Mouse (Mus musculus): ENCODE results near the gene Gpr139. TPM values are rescaled to one million over a fixed set of nuclear protein-coding genes. Genes with fewer than 3 reads are reported as not detected.

Gene Gpr139
- not detected for total RNA-seq (2021)
- long read RNA-seq, experiment 1 = 0 reads
- long read RNA-seq, experiment 2 = 0 reads

- DNase-seq (ENCODE audit: low spot score in 2 of 2) = peak in 1 of 2 experiments; percentile 9
Observed at GRCm38 (mm10) chr7:119184341-119185143, at the start of gene Gpr139. Gpr139 (minus strand) TSS chr7:119184603.

GRCm38 (mm10) chr7:119230971-119231370, 46.6 kb upstream of the Gpr139 start:
- no peak for DNase-seq (ENCODE audit: low spot score in 2 of 2)

- DNase-seq (ENCODE audit: low spot score in 2 of 2) = no peak
Observed at GRCm38 (mm10) chr7:119222706-119223105, 38.3 kb upstream of the Gpr139 start.

GRCm38 (mm10) chr7:119219121-119219520, 34.7 kb upstream of the Gpr139 start:
- no peak for DNase-seq (ENCODE audit: low spot score in 2 of 2)

- DNase-seq (ENCODE audit: low spot score in 2 of 2) = no peak
Observed at GRCm38 (mm10) chr7:119207251-119207650, 22.8 kb upstream of the Gpr139 start.

GRCm38 (mm10) chr7:119186374-119186773, 2.0 kb upstream of the Gpr139 start:
- DNase-seq (ENCODE audit: low spot score in 2 of 2) = no peak

- DNase-seq (ENCODE audit: low spot score in 2 of 2) = no peak
Observed at GRCm38 (mm10) chr7:119185181-119185940, 958 bp upstream of the Gpr139 start.

DNA sequence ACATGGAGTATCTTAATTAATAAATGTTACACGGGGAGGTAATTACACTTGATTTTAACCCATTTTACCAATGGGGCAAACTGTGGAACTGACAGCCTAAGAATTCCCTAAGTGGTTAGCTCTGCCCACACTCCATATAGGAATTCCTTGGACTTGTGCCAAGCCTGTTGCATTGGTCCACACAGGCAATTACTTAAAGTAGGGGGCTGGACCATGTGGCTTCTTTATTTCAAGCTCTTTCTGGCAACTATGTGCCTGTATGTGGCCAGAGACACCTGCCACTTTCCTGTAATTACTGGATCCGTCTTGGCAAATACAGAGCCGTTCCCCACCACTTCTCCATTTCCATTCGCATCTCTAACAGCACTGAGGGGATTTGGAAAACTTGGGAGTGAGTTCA, 3.4 kb downstream of the Gpr139 start:
- DNase-seq (ENCODE audit: low spot score in 2 of 2) = no peak

DNA sequence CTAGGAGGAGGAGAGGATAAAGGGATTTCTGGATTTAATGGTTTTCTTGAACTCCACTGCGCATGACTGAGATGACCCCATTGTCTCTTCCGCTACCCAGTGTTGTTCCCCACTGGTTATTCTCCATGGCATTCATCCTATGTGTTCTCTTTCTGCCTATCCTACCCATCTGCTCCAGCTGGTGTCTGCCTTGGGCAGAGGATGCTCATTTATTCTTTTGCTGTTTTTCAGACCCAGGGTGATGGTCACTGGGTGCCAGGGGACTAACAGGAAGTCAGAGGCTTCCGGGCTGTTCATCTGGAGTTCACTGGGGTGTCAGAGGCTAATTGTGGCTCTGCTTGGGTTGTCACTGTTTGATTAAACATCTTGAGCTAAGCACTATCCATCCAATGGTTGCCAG, 24.4 kb downstream of the Gpr139 start:
- no peak for DNase-seq (ENCODE audit: low spot score in 2 of 2)

DNA sequence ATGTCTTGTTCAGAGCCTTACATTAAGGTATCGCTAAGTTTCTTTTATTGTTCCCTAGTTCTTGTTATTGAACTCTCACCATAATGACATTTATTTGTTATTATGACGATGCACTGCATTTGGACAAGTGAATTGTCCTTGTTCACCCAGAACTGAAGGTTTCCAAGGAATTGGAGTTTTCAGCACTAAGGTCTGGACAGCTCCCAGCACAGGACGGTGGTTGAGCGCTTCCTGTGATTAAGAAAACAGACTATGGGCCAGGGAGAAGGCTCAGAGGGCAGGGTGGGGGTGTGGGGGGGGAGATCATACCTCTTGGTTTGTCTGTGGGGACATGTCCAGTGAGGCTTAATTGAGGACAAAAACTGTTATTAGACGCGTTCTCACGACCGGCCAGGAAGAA, 72.6 kb downstream of the Gpr139 start:
- peak in 1 of 2 experiments; percentile 16 for DNase-seq (ENCODE audit: low spot score in 2 of 2)

DNA sequence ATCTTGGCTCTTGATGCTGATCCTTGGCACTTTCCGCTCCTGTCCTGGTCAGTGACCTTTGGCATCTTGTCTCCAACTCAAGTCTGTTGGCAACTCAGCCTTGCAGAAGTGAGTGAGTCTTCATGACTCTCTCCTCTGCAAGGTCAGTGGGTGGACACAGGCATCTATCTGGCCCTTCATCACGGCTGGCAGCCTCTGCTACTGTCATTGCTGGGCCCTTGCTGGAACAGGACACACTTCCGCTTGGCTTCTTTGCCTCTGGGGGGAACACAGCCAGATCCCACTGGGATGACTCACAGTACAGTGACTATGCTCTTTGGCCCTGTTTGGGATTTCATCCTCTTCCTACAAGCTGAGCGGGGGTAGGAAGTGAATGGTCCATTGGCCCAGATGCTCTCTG, 78.5 kb downstream of the Gpr139 start:
- no peak for DNase-seq (ENCODE audit: low spot score in 2 of 2)

- DNase-seq (ENCODE audit: low spot score in 2 of 2) = no peak
Observed at GRCm38 (mm10) chr7:119096583-119096982, 87.8 kb downstream of the Gpr139 start.

Other genes starting within 250 kb of the Gpr139 start
- 10 to 100 TPM; 47.2 to 48.9 TPM for gene Gprc5b, start 189.4 kb downstream of the Gpr139 start, total RNA-seq (2021)

Measured in gastrocnemius, postnatal 4 days (tissue).